Mouse (Mus musculus): ENCODE results near the gene Nrde2.

DNA sequence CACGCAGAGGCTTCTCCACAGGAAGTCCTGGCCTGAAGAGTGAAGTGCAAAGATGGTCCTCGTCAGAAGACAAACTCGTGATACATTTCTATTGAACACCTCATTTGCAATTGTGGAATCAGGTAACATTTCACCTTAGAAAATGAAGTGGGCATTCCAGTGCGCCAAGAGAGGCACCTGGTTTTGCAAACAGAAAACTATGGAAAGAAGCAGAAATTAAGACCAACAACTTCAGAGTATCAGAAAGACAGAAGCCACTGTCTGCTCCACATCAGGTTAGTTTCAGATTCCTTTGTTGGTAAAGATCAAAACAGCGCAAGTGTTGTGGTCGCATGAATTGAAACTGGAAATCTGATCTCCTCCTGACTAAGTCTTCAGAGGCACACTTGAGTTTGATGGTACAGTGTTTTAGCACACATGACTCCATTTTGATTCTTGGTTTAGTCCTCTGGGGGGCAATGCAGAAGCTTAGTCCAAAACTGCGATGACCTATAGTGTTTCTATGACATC is 5.6 kb upstream of the Nrde2 start:
- TF ChIP-seq GATA1 (IDR thresholded peaks at IDR 0.05; ENCODE audit: borderline replicate concordance, low read length) (no peak), FLI1 (IDR thresholded peaks at IDR 0.05; ENCODE audit: low read length) (no peak)

All from megakaryocyte, embryonic 14.5 days (primary cell).